Mouse (Mus musculus): ENCODE data around the gene Dhcr7.

- no peak for TF ChIP-seq CTCF (conservative IDR thresholded peaks at IDR 0.05; ENCODE audit: insufficient read depth, insufficient read length, low read depth, low read length)
- TF ChIP-seq POLR2A (IDR thresholded peaks at IDR 0.05; ENCODE audit: low read depth, low read length), result no peak
Measured at GRCm38 (mm10) chr7:143830399-143830798, 7.5 kb downstream of the Dhcr7 start.

Data from kidney, adult 2 months (tissue).